Mouse (Mus musculus) heart, embryonic 15.5 days (tissue): ENCODE measurements around the gene Susd3. TPM values are rescaled to one million over a fixed set of nuclear protein-coding genes. Genes with fewer than 3 reads are reported as not detected.
A peak's percentile ranks its signal among the peaks of the same experiment; 100 is the strongest.

ENCODE experiments used
- ATAC-seq: fragments of 200-750 bp; cut with Nextera tagmentation; replicated peaks from 2 replicates; pipeline ENCODE4 v1.8.0; 2017; ENCODE audit warnings: low read depth, moderate TSS enrichment; ENCODE audit not compliant: insufficient number of reproducible peaks, insufficient read depth, low FRiP score
- H3K27ac ChIP-seq: fragments of 300-500 bp; sonication (generic); 2 replicates; pipeline ENCODE4 v1.5.1; 2015; ENCODE audit warnings: mild to moderate bottlenecking, inconsistent platforms
- H3K27me3 ChIP-seq: fragments of 300-500 bp; sonication (generic); 2 replicates; pipeline ENCODE4 v1.6.1; 2015; ENCODE audit warnings: inconsistent platforms
- H3K36me3 ChIP-seq: fragments of 300-500 bp; sonication (generic); 2 replicates; pipeline ENCODE4 v1.6.1; 2015; ENCODE audit warnings: mild to moderate bottlenecking, inconsistent platforms
- H3K4me1 ChIP-seq: fragments of 300-500 bp; sonication (generic); replicated peaks from 2 replicates; pipeline ENCODE4 v1.6.1; 2015; ENCODE audit warnings: inconsistent platforms
- H3K4me2 ChIP-seq: fragments of 300-500 bp; sonication (generic); 2 replicates; pipeline ENCODE4 v1.6.1; 2015; ENCODE audit warnings: inconsistent platforms, mild to moderate bottlenecking, moderate library complexity
- H3K4me3 ChIP-seq: fragments of 300-500 bp; sonication (generic); 2 replicates; pipeline ENCODE4 v1.5.1; 2015; ENCODE audit warnings: mild to moderate bottlenecking, inconsistent platforms
- H3K9ac ChIP-seq: fragments of 300-500 bp; sonication (generic); 2 replicates; pipeline ENCODE4 v1.6.1; 2015; ENCODE audit warnings: mild to moderate bottlenecking, inconsistent platforms
- H3K9me3 ChIP-seq: fragments of 300-500 bp; sonication (generic); replicated peaks from 2 replicates; pipeline ENCODE4 v1.6.1; 2016; ENCODE audit warnings: inconsistent platforms
- WGBS: fragments of 180-500 bp; shearing (Covaris S2); methylation state at CpG from one replicate; pipeline ENCODE4 v1.1.7; 2015; ENCODE audit warnings: mixed read lengths; 5-methylcytosine and 5-hydroxymethylcytosine counted together
- polyA plus RNA-seq: library from polyadenylated mRNA; unstranded; fragments of >200 nt; fragmentation: Nextera tagmentation; extraction: Ambion mirVana; gene quantifications from 2 replicates; pipeline ENCODE4 v1.2.1, GENCODE M21; 2015

Susd3 gene
- polyA plus RNA-seq, 1 experiment from 2014 or later = 1.6 TPM

GRCm38 (mm10) chr13:49206341-49206740 lies 42.2 kb downstream of the Susd3 start:
- WGBS = 88% methylated on average over 2 of the region's 2 CpGs
- Histone ChIP-seq H3K4me1 (peaks cover 20% of the 10 kb centered on the region), H3K36me3 (peaks cover 37% of the 10 kb centered on the region), H3K27me3 (no peaks in the 10 kb centered on the region), H3K9me3 (no peaks in the 10 kb centered on the region), H3K27ac (no peak overlapping the region), H3K9ac (no peak overlapping the region), H3K4me2 (no peak overlapping the region), H3K4me3 (no peak overlapping the region)
- no peak for ATAC-seq

- H3K9ac ChIP-seq = no peak overlapping the region; the same call in 1 of the 2 replicates
- H3K27me3 ChIP-seq = no peaks in the 10 kb centered on the region
- no peak overlapping the region for H3K4me2 ChIP-seq
- no peaks in the 10 kb centered on the region for H3K9me3 ChIP-seq
- peak; percentile 66 for ATAC-seq
- H3K27ac ChIP-seq = peak overlapping the region; percentile 37; the same call in 1 of the 2 replicates
- H3K4me3 ChIP-seq = no peak overlapping the region
- WGBS = 30% methylated on average over 13 of the region's 13 CpGs
- H3K4me1 ChIP-seq = peaks cover 13% of the 10 kb centered on the region
- peaks cover 37% of the 10 kb centered on the region for H3K36me3 ChIP-seq
Measured at GRCm38 (mm10) chr13:49205381-49205998, 43.0 kb downstream of the Susd3 start.

DNA sequence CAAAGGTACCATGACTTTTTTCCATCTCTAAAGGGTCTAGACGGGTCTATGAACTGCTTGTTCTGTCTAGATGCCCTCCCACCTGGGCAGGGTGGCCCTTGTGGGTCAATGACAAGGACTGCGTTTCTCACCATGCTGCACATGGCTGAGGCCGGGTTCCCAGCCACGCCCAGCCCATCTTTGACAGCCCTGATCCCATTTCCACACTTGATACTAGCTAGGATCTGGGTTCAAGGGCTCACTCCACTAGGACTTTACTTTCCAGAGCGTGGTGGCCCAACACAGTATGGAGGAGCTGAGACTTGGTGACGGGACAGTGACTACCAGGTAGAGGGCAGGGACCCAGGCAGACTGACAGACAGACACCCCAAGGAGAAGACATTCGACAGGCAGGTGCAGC lies 46.0 kb downstream of the Susd3 start:
- Histone ChIP-seq H3K27me3 (no peaks in the 10 kb centered on the region), H3K4me2 (no peak overlapping the region), H3K27ac (no peak overlapping the region), H3K36me3 (peaks cover 37% of the 10 kb centered on the region), H3K9ac (no peak overlapping the region), H3K4me1 (peaks cover 13% of the 10 kb centered on the region), H3K9me3 (no peaks in the 10 kb centered on the region), H3K4me3 (no peak overlapping the region)
- ATAC-seq = no peak
- WGBS = 89% methylated on average over 7 of the region's 7 CpGs

GRCm38 (mm10) chr13:49200688-49201087 lies 47.8 kb downstream of the Susd3 start:
- peaks cover 15% of the 10 kb centered on the region for H3K4me1 ChIP-seq
- WGBS = 84% methylated on average over 13 of the region's 13 CpGs
- no peak overlapping the region for H3K27ac ChIP-seq
- ATAC-seq = no peak
- H3K36me3 ChIP-seq = peaks cover 39% of the 10 kb centered on the region
- no peaks in the 10 kb centered on the region for H3K27me3 ChIP-seq
- no peak overlapping the region for H3K4me3 ChIP-seq
- H3K9ac ChIP-seq = no peak overlapping the region
- no peaks in the 10 kb centered on the region for H3K9me3 ChIP-seq
- H3K4me2 ChIP-seq = no peak overlapping the region

- H3K4me3 ChIP-seq = no peak overlapping the region
- H3K36me3 ChIP-seq = peaks cover 44% of the 10 kb centered on the region
- no peak for ATAC-seq
- H3K4me2 ChIP-seq = no peak overlapping the region
- no peak overlapping the region for H3K27ac ChIP-seq
- H3K9ac ChIP-seq = no peak overlapping the region
- no peaks in the 10 kb centered on the region for H3K27me3 ChIP-seq
- peaks cover 8% of the 10 kb centered on the region for H3K4me1 ChIP-seq
- 86% methylated on average over 7 of the region's 7 CpGs for WGBS
- H3K9me3 ChIP-seq = no peaks in the 10 kb centered on the region
Measured at GRCm38 (mm10) chr13:49199891-49200290, 48.6 kb downstream of the Susd3 start.

GRCm38 (mm10) chr13:49198734-49199133 lies 49.8 kb downstream of the Susd3 start:
- H3K4me3 ChIP-seq = no peak overlapping the region
- no peak overlapping the region for H3K4me2 ChIP-seq
- peaks cover 36% of the 10 kb centered on the region for H3K36me3 ChIP-seq
- peaks cover 8% of the 10 kb centered on the region for H3K4me1 ChIP-seq
- no peak overlapping the region for H3K27ac ChIP-seq
- ATAC-seq = no peak
- 87% methylated on average over 9 of the region's 9 CpGs for WGBS
- no peak overlapping the region for H3K9ac ChIP-seq
- H3K9me3 ChIP-seq = no peaks in the 10 kb centered on the region
- no peaks in the 10 kb centered on the region for H3K27me3 ChIP-seq

DNA sequence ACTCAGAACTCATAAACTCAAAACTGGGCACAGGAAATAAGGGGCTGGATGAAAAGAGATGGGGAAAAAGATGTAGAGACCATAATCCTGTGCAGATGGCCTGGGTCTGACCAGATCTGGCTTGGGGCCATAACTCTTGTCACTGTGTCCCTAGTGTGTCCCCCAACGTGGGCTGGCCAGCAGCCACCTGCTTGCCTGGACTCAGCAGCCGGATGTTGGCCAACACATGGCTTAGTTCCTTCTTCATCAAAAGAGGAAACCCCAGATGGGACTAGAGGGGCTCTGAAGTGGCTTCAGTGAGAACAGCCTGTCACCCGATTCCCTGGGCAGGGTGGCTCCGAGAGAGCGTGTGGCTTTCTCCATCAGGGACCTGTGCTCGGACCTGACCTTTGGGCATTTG lies 51.7 kb downstream of the Susd3 start:
- peaks cover 18% of the 10 kb centered on the region for H3K36me3 ChIP-seq
- H3K4me1 ChIP-seq = peaks cover 18% of the 10 kb centered on the region
- H3K27me3 ChIP-seq = no peaks in the 10 kb centered on the region
- ATAC-seq = no peak
- H3K9me3 ChIP-seq = no peaks in the 10 kb centered on the region
- H3K4me2 ChIP-seq = no peak overlapping the region
- no peak overlapping the region for H3K9ac ChIP-seq
- no peak overlapping the region for H3K4me3 ChIP-seq
- H3K27ac ChIP-seq = no peak overlapping the region
- 57% methylated on average over 6 of the region's 6 CpGs for WGBS

DNA sequence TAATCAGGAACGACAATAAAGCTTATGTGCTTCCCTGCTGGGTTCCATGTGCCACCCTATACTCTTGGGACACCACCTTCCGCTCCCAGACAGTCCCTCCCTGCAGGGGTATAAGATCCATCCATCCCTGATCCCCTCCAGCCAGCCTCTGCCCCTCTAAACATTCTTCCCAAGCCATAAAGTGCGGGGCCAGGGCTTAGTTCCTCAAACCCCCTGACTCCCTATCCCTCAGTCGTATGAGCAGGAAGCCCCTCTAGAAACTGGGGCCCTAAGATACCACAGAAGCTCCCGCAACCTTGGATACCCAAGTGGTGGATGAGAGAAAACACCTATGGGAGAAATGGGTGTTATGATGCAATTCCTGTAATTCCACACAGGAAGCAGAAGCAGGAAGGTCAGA lies 52.3 kb downstream of the Susd3 start:
- peaks cover 18% of the 10 kb centered on the region for H3K36me3 ChIP-seq
- no peak overlapping the region for H3K4me3 ChIP-seq
- no peaks in the 10 kb centered on the region for H3K27me3 ChIP-seq
- WGBS = 82% methylated on average over 5 of the region's 5 CpGs
- H3K4me2 ChIP-seq = no peak overlapping the region
- H3K9ac ChIP-seq = no peak overlapping the region
- H3K4me1 ChIP-seq = peaks cover 23% of the 10 kb centered on the region
- no peak overlapping the region for H3K27ac ChIP-seq
- no peak for ATAC-seq
- no peaks in the 10 kb centered on the region for H3K9me3 ChIP-seq

GRCm38 (mm10) chr13:49195651-49196050 lies 52.9 kb downstream of the Susd3 start:
- H3K36me3 ChIP-seq = peaks cover 18% of the 10 kb centered on the region
- H3K27me3 ChIP-seq = no peaks in the 10 kb centered on the region
- H3K4me3 ChIP-seq = no peak overlapping the region
- H3K9me3 ChIP-seq = no peaks in the 10 kb centered on the region
- ATAC-seq = no peak
- no peak overlapping the region for H3K9ac ChIP-seq
- 83% methylated on average over 7 of the region's 7 CpGs for WGBS
- no peak overlapping the region for H3K4me2 ChIP-seq
- H3K4me1 ChIP-seq = peaks cover 29% of the 10 kb centered on the region
- H3K27ac ChIP-seq = no peak overlapping the region

DNA sequence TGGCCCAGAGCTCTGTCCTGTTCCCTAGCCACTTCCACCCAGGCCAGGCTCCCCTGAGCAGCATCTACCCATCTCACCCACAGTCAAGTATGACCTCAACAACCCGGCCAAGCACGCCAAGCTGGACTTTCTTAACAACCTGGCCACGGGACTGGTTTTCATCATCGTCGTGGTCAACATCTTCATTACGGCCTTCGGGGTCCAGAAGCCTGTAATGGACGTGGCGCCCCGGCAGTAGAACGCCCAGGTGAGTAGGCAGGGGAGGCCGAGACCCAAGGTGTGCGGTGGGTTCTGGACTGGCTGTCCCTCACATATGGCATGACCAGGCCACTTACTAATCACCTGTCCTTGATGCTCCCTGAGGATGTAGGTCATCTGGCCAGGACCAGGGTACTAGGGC lies 53.7 kb downstream of the Susd3 start:
- WGBS = 93% methylated on average over 13 of the region's 13 CpGs
- H3K9ac ChIP-seq = no peak overlapping the region
- no peak for ATAC-seq

GRCm38 (mm10) chr13:49193650-49194049 lies 54.9 kb downstream of the Susd3 start:
- no peak for ATAC-seq
- 91% methylated on average over 17 of the region's 17 CpGs for WGBS
- peaks cover 18% of the 10 kb centered on the region for H3K36me3 ChIP-seq
- no peaks in the 10 kb centered on the region for H3K27me3 ChIP-seq
- peaks cover 49% of the 10 kb centered on the region for H3K4me1 ChIP-seq
- no peak overlapping the region for H3K9ac ChIP-seq
- no peak overlapping the region for H3K27ac ChIP-seq
- no peak overlapping the region for H3K4me3 ChIP-seq
- no peak overlapping the region for H3K4me2 ChIP-seq
- no peaks in the 10 kb centered on the region for H3K9me3 ChIP-seq

More for the DNA sequence above, 53.7 kb downstream of the Susd3 start:
- Histone ChIP-seq H3K27me3 (no peaks in the 10 kb centered on the region), H3K9me3 (no peaks in the 10 kb centered on the region), H3K4me3 (no peak overlapping the region), H3K4me1 (peaks cover 37% of the 10 kb centered on the region), H3K4me2 (no peak overlapping the region), H3K27ac (no peak overlapping the region), H3K36me3 (peaks cover 18% of the 10 kb centered on the region)

DNA sequence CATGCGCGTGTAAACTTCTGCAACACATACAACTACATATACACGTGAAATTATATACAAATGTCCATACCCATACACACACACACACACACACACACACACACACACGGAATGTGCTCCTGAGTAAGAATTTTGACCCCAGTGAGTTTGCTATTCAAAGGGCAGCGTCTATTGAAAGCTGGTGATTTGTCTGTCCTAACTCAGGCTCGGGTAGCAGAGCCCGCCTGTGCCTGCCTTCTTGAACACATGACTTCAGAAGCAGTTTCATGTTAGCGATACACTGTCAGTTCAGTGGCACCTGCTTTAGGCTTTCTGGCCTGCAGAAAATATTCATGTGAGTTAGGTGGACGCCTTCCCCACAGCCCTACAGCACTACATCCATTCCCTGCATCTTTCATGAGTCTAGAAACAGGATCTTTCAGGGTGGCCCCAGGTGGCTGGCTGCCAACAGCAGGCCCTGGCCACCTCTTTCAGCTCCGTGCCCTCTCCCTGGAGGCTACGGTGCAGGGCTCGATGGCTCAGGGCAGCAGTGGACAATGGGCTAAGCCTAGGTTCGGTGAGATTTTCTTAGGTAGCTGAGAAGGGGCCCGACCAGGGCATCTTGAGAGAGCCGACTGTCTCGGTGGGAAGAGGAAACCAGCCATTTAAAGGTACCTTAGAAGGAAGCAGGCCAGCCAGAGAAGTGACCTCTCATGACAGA lies 56.2 kb downstream of the Susd3 start:
- no peak overlapping the region for H3K4me3 ChIP-seq
- no peak overlapping the region for H3K9ac ChIP-seq
- H3K4me2 ChIP-seq = no peak overlapping the region
- H3K9me3 ChIP-seq = no peaks in the 10 kb centered on the region
- no peaks in the 10 kb centered on the region for H3K27me3 ChIP-seq
- WGBS = 67% methylated on average over 16 of the region's 16 CpGs
- H3K36me3 ChIP-seq = peaks cover 18% of the 10 kb centered on the region
- ATAC-seq = no peak
- peaks cover 61% of the 10 kb centered on the region for H3K4me1 ChIP-seq
- H3K27ac ChIP-seq = no peak overlapping the region
